Mouse (Mus musculus) thymus, adult 2 months (tissue): Measurements from ENCODE around the gene Ints3.

Source experiments
- CTCF ChIP-seq: fragments of 200-500 bp; IDR thresholded peaks from 2 replicates; pipeline ENCODE4 v1.5.1; 2012; ENCODE audit warnings: mild to moderate bottlenecking, control low read depth, low read length, moderate library complexity, borderline replicate concordance; ENCODE audit not compliant: control insufficient read depth, poor library complexity, insufficient read depth; ENCODE audit errors: extremely low read depth
- POLR2A ChIP-seq: fragments of 200-500 bp; IDR thresholded peaks from 2 replicates; pipeline ENCODE4 v1.6.1; 2012; ENCODE audit warnings: mild to moderate bottlenecking, low read length, control low read depth, moderate library complexity; ENCODE audit not compliant: control insufficient read depth, poor library complexity, insufficient read depth; ENCODE audit errors: extremely low read depth

GRCm38 (mm10) chr3:90369041-90369440, 64.4 kb downstream of the Ints3 start:
- TF ChIP-seq CTCF = no peak
- TF ChIP-seq POLR2A = no peak
